Mouse (Mus musculus): ENCODE results near the gene Ppp1r9b. TPM values are rescaled to one million over a fixed set of nuclear protein-coding genes. Genes with fewer than 3 reads are reported as not detected.
A peak's percentile ranks its signal among the peaks of the same experiment; 100 is the strongest.

Ppp1r9b gene
- polyA plus RNA-seq, 1 experiment from 2014 or later, result 10.6 TPM

GRCm38 (mm10) chr11:95004937-95005198 lies 14.0 kb downstream of the Ppp1r9b start:
- H3K4me1 ChIP-seq (replicated peaks; ENCODE audit: insufficient read depth, low read length), result peaks cover 21% of the 10 kb centered on the region
- peaks cover 20% of the 10 kb centered on the region for H3K36me3 ChIP-seq (ENCODE audit: insufficient read depth, low read length)
- ATAC-seq (replicated peaks; ENCODE audit: low FRiP score, low read depth) (no peak), DNase-seq (ENCODE audit: low spot score) (no peak)
- no peak for TF ChIP-seq CTCF (IDR thresholded peaks at IDR 0.05; ENCODE audit: low read depth)
- no peaks in the 10 kb centered on the region for H3K9me3 ChIP-seq (replicated peaks; ENCODE audit: low read length)
- no peak overlapping the region for H3K4me2 ChIP-seq (ENCODE audit: low read length)
- no peak overlapping the region for H3K27ac ChIP-seq
- no peaks in the 10 kb centered on the region for H3K27me3 ChIP-seq (ENCODE audit: insufficient read depth, low read length)
- H3K4me3 ChIP-seq (replicated peaks; ENCODE audit: low read depth, low read length), result no peak overlapping the region
- 40% methylated on average over 6 of the region's 6 CpGs for WGBS
- 0 out of 2 replicates have a peak overlapping the region, but pooled peaks have one; percentile 23 for H3K9ac ChIP-seq (ENCODE audit: low read depth, low read length)

- H3K4me2 ChIP-seq (ENCODE audit: low read length), result peak overlapping the region; percentile 71; the same call in 1 of the 2 replicates
- ATAC-seq (replicated peaks; ENCODE audit: low FRiP score, low read depth) (no peak), DNase-seq (ENCODE audit: low spot score) (no peak)
- no peak overlapping the region for H3K27ac ChIP-seq
- no peak for TF ChIP-seq CTCF (IDR thresholded peaks at IDR 0.05; ENCODE audit: low read depth)
- peaks cover 17% of the 10 kb centered on the region for H3K4me1 ChIP-seq (replicated peaks; ENCODE audit: insufficient read depth, low read length)
- H3K36me3 ChIP-seq (ENCODE audit: insufficient read depth, low read length), result peaks cover 19% of the 10 kb centered on the region
- no peaks in the 10 kb centered on the region for H3K9me3 ChIP-seq (replicated peaks; ENCODE audit: low read length)
- no peak overlapping the region for H3K4me3 ChIP-seq (replicated peaks; ENCODE audit: low read depth, low read length)
- no peak overlapping the region for H3K9ac ChIP-seq (ENCODE audit: low read depth, low read length)
- 40% methylated on average over 4 of the region's 4 CpGs for WGBS
- H3K27me3 ChIP-seq (ENCODE audit: insufficient read depth, low read length), result no peaks in the 10 kb centered on the region
These were observed 15.2 kb downstream of the Ppp1r9b start for GRCm38 (mm10) chr11:95006038-95006437.

GRCm38 (mm10) chr11:95006525-95007219 lies 15.8 kb downstream of the Ppp1r9b start:
- WGBS, result 2% methylated on average over 27 of the region's 27 CpGs
- ATAC-seq (replicated peaks; ENCODE audit: low FRiP score, low read depth) (0 out of 2 replicates have a peak, but pooled peaks have one; percentile 26), DNase-seq (ENCODE audit: low spot score) (peak; percentile 86)
- peak overlapping the region; percentile 71 for H3K4me2 ChIP-seq (ENCODE audit: low read length)
- peaks cover 21% of the 10 kb centered on the region for H3K4me1 ChIP-seq (replicated peaks; ENCODE audit: insufficient read depth, low read length)
- H3K9ac ChIP-seq (ENCODE audit: low read depth, low read length), result peak overlapping the region; percentile 14; the same call in 1 of the 2 replicates
- peak overlapping the region; percentile 58; the same call in 1 of the 2 replicates for H3K27ac ChIP-seq
- peaks cover 17% of the 10 kb centered on the region for H3K36me3 ChIP-seq (ENCODE audit: insufficient read depth, low read length)
- H3K4me3 ChIP-seq (replicated peaks; ENCODE audit: low read depth, low read length), result peak overlapping the region; percentile 36
- TF ChIP-seq CTCF (IDR thresholded peaks at IDR 0.05; ENCODE audit: low read depth), result no peak; the same call in 1 of the 2 replicates
- H3K27me3 ChIP-seq (ENCODE audit: insufficient read depth, low read length), result no peaks in the 10 kb centered on the region
- no peaks in the 10 kb centered on the region for H3K9me3 ChIP-seq (replicated peaks; ENCODE audit: low read length)

GRCm38 (mm10) chr11:95007418-95007817 lies 16.6 kb downstream of the Ppp1r9b start:
- Histone ChIP-seq H3K4me1 (replicated peaks; ENCODE audit: insufficient read depth, low read length) (peaks cover 22% of the 10 kb centered on the region), H3K27ac (peak overlapping the region; percentile 58; the same call in 1 of the 2 replicates), H3K4me2 (ENCODE audit: low read length) (peak overlapping the region; percentile 71; the same call in 1 of the 2 replicates), H3K27me3 (ENCODE audit: insufficient read depth, low read length) (no peaks in the 10 kb centered on the region), H3K9me3 (replicated peaks; ENCODE audit: low read length) (no peaks in the 10 kb centered on the region), H3K9ac (ENCODE audit: low read depth, low read length) (no peak overlapping the region), H3K4me3 (replicated peaks; ENCODE audit: low read depth, low read length) (no peak overlapping the region), H3K36me3 (ENCODE audit: insufficient read depth, low read length) (peaks cover 12% of the 10 kb centered on the region)
- WGBS, result 53% methylated on average over 3 of the region's 3 CpGs
- DNase-seq (ENCODE audit: low spot score) (no peak), ATAC-seq (replicated peaks; ENCODE audit: low FRiP score, low read depth) (no peak)
- no peak for TF ChIP-seq CTCF (IDR thresholded peaks at IDR 0.05; ENCODE audit: low read depth)

GRCm38 (mm10) chr11:95008661-95009628 lies 18.1 kb downstream of the Ppp1r9b start:
- H3K4me1 ChIP-seq (replicated peaks; ENCODE audit: insufficient read depth, low read length), result peaks cover 28% of the 10 kb centered on the region
- WGBS, result 28% methylated on average over 15 of the region's 15 CpGs
- H3K27me3 ChIP-seq (ENCODE audit: insufficient read depth, low read length), result no peaks in the 10 kb centered on the region
- H3K27ac ChIP-seq, result peak overlapping the region; percentile 87
- TF ChIP-seq CTCF (IDR thresholded peaks at IDR 0.05; ENCODE audit: low read depth), result peak; percentile 8; the same call in 1 of the 2 replicates
- H3K9ac ChIP-seq (ENCODE audit: low read depth, low read length), result peak overlapping the region; percentile 72
- DNase-seq (ENCODE audit: low spot score), result peak; percentile 61
- peak overlapping the region; percentile 66 for H3K4me3 ChIP-seq (replicated peaks; ENCODE audit: low read depth, low read length)
- H3K36me3 ChIP-seq (ENCODE audit: insufficient read depth, low read length), result 0 out of 2 replicates have a peak, but pooled peaks cover 4% of the 10 kb centered on the region
- H3K4me2 ChIP-seq (ENCODE audit: low read length), result peak overlapping the region; percentile 90
- no peaks in the 10 kb centered on the region for H3K9me3 ChIP-seq (replicated peaks; ENCODE audit: low read length)
- peak; percentile 45 for ATAC-seq (replicated peaks; ENCODE audit: low FRiP score, low read depth)

- H3K4me2 ChIP-seq (ENCODE audit: low read length), result peak within 1 kb of the TSS; percentile 90
- ATAC-seq (replicated peaks; ENCODE audit: low FRiP score, low read depth) (peak; percentile 27), DNase-seq (ENCODE audit: low spot score) (peak; percentile 90)
- peak within 1 kb of the TSS; percentile 87 for H3K27ac ChIP-seq
- WGBS, result under 1% methylated on average over 30 of the region's 32 CpGs
- H3K9ac ChIP-seq (ENCODE audit: low read depth, low read length), result peak within 1 kb of the TSS; percentile 72
- H3K4me1 ChIP-seq (replicated peaks; ENCODE audit: insufficient read depth, low read length), result peaks cover 28% of the 10 kb centered on the region
- no peak for TF ChIP-seq CTCF (IDR thresholded peaks at IDR 0.05; ENCODE audit: low read depth)
- H3K4me3 ChIP-seq (replicated peaks; ENCODE audit: low read depth, low read length), result peak within 1 kb of the TSS; percentile 66
- H3K27me3 ChIP-seq (ENCODE audit: insufficient read depth, low read length), result no peaks in the 10 kb centered on the region
- H3K9me3 ChIP-seq (replicated peaks; ENCODE audit: low read length), result no peaks in the 10 kb centered on the region
- 0 out of 2 replicates have a peak, but pooled peaks cover 5% of the 10 kb centered on the region for H3K36me3 ChIP-seq (ENCODE audit: insufficient read depth, low read length)
These were observed 18.8 kb downstream of the Ppp1r9b start, which contains the start of gene Samd14 for GRCm38 (mm10) chr11:95009629-95010014. Gene Samd14, plus strand, starts transcription at chr11:95009879.
